Mouse (Mus musculus) left cerebral cortex, adult 11 months (tissue): ENCODE measurements around the gene Dnajc1.

Experiments used
- DNase-seq: peaks from one replicate; pipeline ENCODE4 v3.0.0; 2022; ENCODE audit warnings: low spot score

Gene Dnajc1

DNA sequence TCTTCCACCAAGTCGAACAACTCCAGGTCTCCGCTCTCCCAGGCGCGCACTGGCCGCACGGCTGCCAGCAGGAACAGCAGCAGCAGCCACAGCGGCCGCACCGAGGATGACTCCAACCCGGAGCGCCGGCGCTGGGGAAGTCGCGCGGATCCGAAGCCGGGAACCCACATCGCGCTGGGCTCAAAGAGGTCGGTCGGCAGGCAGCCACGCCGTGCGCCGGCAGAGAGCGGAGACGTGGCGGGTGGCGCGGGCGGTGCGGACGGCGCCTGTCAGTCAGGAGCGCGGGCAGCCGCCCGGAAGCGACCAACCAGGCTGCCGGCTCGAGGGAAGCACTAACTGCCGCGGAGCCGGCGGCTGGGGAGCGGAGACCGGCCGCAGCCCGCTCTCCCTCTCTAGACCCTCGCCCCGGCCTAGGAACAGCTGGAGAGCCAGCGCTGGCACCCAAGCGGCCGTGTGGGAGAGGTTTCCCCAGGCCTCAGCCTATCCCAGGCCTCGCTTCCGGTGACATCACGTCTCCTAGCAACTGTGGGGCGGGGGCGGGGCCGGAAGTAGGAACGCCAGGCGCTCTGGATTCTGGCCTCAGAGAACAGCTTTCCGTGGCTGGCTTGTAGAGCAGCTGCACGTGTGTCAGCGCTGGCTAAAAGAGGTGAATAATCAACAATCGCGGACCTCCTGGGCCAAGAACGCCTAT is at the start of gene Dnajc1:
Dnajc1 (minus strand) TSS at position 500 of the 691 bp plus-strand sequence.
- DNase-seq = peak; percentile 81

DNA sequence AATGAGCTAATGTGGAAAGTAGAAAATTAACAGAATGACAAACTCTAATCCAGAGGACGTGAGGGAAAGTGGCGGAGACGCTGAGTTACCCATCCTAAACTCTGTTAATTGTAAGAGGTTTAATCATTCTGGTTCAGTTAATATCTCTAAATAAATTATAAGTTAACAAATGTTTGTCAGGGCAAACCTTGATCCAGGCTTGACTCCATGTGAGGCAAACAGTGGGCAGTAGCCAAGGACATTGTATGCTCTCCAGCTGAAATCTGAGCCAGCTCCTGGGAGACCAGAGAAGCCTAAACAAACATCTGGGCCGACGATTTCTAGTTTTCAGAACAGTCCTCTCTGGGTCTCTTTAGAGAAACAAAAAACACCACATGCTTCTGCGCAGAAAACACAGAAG is 49.2 kb upstream of the Dnajc1 start:
- no peak for DNase-seq

DNA sequence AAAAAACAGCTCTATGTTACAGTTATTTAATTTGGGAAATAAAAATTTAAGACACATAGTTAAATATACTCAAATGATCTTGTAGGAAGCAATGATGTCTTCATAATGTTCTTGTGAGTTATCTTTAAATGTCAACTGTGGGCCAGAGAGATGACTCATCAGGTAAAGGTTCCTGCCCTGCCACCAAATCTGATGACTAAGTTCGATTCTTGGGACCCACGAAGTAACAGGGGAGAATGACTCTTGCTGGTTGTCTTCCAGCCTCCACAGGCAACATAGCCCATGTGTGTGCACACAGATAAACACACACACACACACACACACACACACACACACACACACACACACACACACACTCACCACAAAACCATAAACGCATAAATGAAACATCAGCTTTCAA is 22.6 kb upstream of the Dnajc1 start:
- no peak for DNase-seq

DNA sequence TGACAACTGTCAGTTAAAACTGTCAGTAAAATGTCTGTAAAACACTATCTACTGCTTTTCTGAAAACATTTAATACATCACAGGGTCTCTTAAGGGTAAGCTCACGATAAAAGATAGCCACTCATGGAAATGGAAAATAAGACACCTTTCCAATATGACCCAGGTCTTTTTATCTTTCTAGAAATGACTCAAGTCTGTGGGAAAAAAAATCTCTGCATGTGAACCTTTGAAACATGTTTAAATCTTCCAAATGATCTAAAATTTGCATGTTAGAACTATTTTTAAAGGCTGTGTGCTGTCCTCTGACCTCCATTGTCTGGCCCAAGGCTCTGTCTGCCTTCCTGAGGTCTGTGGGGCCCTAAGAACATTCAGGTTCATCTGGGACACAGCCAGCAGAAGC is 11.0 kb upstream of the Dnajc1 start:
- no peak for DNase-seq

DNA sequence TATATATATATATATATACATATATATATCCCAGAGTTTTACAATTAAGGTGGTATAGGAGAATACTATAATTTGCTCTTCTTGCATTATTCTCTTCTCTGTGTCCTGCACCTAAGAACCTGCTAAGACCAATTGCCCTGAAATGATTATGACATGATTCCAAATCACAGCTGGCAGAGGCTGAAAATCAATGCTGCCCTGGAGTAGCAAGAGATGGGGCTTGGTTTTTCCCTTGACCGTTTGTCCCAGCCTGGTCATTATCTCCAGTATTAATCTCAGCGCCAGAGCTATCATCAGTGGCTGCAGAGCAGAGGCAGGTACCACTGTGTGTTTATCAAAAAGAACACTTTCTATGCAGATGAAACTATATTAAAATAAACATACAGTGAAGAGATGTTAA is 9.1 kb upstream of the Dnajc1 start:
- no peak for DNase-seq

DNA sequence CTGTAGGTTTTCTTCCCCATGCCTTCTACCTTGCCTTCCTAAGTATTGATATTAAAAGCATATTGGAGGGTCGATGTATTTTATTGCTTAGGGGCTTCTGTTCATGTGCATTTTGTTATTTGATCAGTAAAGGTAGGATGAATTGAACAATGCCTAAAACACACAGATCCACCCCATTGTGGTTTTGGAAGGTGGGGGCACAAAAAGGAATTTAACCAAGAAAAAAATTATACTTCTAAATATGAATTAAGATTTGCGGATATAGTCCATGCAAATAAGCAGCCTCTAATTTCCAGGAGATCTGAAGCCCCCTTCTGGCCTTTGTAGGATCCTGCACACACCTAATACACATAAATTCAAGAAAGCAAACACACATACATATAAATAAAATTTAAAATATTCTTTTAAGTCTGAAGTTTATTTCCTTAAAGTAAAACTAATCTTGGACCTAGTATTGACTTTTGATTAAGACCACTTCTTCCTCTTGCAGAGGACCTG is 441 bp upstream of the Dnajc1 start:
- no peak for DNase-seq

DNA sequence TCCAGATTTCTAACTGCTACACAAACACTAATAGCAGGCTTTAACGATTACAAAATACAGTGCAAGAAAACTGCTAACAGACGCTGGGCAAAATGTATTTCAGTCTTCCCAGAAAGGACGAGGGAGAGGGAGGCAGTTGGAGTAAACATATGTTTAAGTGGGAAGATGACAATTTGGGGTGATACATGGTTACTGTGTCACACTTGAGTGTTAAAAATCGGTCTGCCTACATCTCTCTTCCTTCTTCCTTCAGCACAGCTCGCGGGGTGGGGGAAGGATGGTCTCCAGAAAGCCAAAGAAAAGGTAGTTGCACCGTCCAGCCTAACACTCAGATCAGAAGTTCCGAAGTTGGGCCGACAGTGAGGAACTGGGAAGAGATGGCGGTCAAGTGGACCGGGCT is 769 bp downstream of the Dnajc1 start:
- DNase-seq = peak; percentile 27

DNA sequence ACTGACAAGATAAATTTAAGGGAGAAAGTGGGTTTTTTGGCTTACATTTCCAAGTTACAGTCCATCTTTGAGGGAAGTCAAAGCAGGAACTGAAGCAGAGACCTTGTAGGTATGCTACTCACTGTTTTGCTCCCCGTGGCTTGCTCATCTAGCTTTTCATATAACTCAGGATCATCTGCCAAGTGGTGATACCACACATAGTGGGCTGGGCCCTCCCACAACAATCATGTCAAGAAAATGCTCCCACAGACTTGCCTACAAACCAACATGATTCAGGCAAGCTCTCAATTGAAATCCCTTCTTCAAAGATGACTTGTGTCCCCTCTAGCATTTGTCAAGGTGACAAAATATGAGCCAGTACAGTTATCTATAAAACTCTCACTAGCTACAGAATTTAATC is 3.0 kb downstream of the Dnajc1 start:
- no peak for DNase-seq

DNA sequence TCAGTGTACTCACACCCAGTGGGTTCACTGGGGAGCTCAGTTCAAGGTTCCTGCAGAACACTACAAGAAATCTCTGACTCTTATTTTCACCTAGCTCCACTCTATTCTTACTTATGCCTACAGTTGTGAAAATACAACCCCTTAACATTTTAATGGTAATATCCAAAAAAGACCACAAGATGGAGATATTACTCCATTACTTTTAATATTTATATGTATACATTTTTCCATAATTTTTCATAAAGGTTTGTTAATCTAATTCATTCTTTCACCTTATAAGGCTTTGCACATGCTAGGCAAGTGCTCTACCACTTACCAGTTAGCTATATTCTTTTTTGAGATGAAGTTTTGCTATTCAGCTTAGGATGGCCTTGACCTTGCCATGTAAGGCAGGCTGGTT is 11.0 kb downstream of the Dnajc1 start:
- no peak for DNase-seq

DNA sequence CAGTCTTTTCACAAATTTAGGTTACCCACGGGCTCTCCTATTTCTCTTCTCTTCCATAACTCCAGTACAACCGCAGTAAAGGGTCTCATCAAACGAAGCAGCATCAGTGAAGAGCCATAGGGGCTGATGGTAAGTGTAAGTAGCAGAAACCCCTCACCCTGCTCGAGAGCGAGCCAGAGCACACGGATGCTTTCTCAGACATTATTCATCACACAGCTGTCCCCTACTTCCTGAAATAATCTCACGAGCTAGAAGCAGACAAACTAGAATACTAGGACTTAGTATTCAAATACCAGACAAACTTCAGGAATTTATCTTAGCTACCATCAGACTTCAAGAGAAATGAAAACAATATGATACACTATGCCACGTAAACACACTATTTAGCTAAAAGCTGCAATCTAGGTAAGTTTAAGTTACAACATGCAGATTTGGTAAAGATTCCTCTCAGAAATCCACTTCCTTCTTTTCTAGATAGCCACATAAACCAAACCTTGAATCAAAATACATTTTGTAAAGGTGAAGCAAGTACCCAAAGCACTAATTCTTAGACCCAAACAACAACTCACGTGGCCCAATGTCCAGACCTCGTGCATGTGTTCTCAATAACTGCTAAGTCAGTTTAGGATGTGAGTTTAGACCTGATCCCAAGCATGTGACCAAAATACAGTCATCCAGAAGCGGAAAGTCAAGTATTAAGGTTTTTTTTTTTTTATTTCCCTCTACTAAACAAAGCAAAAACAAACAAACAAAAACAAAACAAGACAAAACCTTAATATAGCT is 20.0 kb downstream of the Dnajc1 start:
- no peak for DNase-seq

DNA sequence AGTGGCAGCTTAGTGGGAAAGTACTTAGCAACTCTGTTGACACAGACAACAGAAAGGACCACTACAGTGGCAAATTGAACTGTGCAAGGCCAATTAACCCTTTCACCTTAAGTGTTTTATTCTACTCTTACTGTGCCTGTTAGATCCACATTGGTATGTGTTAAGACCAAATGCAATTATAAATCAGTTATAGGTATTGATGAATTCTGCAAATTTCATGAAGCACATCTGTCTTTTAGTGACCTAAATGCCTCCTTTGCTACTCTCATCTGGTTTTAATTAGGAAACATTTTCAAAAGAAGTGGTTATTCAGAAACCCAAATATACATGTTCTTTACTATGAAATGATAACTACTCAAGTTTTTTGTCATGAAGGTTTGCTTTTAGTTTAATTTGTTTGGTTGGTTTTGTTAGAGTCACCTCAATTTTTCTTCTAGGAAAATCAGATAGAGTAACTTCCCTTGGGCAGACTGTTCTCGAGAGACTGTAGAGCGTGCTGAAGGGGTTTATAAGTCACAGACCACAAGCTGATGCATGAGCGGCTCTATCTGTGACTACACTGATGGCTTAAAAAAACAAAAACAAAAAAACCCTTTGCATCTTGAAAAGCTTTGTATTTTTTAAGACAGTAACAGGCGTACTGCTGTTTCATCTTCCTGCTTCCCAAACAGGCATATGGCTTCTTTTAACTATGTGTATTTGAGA is 21.7 kb downstream of the Dnajc1 start:
- no peak for DNase-seq

DNA sequence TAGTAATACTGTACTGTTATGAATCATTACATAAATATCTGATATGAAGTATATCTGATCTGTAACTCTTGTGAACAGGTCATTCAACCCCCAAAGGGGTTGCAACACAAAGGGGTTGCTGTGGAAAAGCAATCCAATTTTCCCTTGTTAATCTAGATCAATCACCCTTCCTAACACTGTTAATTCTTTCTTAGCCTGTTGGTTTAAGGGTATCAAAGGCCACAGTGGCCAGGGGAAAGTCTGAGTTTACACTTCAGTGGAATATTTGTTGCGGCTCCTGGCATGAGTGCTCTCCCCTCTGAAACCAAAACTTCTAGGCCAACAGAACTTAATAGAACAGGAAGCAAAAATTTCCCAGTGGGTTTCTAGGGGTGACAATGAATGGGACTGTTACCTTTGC is 28.2 kb downstream of the Dnajc1 start:
- no peak for DNase-seq

DNA sequence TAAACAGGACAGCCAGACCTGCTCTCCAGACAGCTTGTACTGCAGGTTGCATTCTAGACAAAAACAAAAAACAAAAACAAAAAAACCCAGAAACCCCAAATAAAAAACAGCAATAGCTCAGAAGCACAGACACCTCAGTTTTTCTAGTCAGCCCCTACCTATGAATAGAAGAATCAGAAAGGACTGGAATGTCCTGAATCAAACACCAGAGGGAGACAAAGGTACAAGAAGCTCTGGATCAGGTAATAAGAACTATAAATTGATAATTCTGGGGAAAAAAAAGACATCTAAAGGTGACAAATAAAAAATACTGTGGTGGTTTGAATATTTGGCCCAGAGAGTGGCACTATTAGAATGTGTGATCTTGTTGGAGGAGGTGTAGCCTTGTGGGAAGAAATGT is 37.3 kb downstream of the Dnajc1 start:
- DNase-seq = no peak

DNA sequence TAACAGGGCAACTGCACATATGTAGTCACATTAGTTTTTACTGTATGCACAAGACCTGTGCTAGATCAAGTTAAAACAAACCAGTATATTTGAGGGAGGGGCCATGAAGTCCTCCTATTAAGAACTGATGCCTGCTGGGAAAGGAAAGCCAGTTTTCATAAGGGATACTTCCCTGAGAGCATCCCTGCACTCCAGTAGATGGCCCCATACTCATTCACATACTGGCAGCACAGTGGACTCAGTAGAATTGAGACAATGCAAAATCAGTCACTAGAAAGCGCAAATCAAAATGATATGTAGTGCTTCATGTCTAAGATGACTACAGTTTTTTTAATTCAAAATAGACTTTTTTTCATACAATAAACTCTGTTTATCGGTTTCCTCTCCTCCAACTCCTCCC is 40.0 kb downstream of the Dnajc1 start:
- DNase-seq = no peak

DNA sequence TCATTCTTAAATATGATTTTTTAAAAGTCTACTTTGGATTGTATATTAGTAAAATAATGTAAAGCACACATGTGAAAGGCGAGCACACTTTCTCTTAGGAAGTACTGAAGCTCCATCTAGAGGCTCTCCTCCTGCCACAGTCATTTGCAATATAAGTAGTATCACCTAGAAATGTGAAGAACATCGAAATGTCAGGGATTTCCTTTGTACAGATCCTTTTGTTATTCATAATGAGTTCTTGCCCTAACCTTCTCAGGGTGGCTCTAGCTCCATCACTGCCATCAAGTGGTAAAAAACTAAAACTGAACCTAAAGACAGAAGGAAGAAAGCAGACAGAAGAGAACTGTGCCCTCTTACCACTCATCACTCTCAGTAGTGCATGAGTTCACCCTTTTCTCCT is 49.2 kb downstream of the Dnajc1 start:
- peak; percentile 19 for DNase-seq

DNA sequence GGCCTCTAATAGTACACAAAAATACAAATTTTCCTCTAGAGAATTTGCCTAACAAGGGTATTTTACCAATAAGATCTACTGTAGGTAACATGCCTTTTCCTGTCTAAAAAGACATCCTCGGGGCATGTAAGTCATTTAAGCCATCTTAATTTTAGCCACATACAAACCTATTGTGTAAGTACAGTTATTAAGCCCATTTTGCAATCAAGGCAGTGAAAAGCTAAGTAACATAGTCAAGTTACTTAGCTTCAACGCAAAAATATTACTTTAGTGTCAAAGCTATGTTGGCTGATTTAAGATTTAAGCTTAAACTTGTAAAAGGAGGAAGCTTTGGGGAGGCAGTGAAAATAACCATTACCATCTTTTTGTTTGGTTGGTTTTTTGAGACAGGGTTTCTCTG is 74.0 kb downstream of the Dnajc1 start:
- no peak for DNase-seq

DNA sequence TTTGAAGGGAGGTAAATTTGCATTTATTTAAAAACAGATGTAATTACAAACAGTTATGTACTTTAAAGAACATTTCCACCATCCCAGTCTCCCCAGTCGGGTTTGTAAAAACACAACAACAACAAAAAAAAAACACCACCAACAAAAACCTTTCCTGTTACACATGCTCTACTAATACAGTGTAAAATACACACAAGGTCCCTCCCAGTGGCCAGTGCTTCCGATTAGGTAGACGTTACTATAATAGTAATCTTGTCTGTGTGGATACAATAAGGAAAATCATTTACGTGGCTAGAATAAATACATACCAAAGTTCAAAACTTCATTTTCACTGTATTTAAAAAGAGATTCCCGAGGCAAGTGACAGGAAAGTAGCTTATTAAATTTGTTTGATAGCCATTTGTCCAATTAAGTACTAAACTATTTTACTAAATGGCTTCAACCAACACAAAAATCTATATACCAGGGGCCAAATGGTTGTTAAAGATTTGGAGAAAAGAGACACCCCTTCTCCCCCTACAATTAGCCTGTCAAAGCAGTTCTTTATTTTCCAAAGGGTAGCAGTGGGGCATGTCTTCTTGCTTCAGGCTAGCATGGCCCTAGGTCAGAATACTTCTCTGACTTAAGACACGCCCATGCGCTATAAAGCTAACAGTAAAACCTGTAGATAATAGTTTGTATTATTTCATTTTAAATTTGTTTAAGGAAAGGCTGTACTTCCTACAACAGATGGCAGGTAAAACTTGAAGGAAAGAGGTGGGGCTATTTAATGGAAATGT is 74.9 kb downstream of the Dnajc1 start:
- DNase-seq = no peak

DNA sequence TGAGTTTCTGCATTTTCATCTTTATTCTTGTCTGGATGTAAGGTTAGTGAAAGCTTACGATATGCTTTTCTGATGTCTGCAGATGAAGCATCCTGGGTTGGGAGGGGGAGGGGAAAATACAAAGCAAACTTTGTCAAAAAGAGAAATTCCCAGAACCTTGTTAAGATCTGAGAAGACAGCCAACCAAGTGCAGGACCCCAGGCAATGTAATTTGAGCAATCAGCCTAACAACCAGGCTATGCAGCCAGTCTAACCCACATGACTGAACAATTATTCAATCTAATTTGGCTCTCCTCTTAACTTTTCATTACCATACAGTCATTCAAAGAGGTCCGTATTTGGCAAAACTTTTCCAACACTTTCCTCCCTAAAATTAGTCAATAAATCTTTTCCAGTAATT is 75.7 kb downstream of the Dnajc1 start:
- DNase-seq = no peak

DNA sequence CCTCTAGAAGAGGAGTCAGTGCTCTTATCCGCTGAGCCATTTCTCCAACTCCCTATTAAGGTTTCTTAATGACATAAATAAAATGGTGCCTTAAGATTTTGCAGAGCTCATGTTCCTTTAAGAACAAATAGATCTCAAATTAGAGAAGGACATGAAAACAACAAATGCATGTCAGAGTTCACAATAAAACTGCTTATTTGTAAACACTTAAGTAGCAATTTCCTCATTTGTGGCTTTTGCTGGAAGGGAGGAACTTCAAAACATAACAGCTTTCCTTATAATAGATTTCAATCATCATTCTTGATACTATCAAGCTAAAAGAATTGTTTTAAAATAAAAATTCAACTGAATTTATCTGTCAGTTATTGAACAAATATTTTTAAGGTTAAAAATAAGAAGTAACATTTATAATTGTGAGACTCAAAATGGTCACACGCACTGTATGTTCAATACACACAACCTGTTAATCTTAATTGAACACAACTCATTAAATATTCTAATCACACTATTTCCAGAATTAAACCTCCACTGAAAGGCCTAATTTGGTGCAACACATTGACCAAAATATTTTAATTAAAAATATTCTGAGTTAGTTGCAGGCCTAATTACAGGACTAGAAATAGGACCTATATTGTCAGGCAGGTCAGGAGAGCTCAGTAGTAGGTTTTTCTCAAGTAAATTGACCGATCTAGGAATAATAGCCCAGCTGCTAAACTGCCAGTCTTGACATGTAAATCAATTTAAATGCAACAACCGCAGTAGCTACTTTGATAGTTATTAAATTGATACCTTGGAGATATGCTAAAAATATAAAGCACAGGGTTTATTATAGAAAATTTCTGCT is 82.1 kb downstream of the Dnajc1 start:
- DNase-seq = no peak

DNA sequence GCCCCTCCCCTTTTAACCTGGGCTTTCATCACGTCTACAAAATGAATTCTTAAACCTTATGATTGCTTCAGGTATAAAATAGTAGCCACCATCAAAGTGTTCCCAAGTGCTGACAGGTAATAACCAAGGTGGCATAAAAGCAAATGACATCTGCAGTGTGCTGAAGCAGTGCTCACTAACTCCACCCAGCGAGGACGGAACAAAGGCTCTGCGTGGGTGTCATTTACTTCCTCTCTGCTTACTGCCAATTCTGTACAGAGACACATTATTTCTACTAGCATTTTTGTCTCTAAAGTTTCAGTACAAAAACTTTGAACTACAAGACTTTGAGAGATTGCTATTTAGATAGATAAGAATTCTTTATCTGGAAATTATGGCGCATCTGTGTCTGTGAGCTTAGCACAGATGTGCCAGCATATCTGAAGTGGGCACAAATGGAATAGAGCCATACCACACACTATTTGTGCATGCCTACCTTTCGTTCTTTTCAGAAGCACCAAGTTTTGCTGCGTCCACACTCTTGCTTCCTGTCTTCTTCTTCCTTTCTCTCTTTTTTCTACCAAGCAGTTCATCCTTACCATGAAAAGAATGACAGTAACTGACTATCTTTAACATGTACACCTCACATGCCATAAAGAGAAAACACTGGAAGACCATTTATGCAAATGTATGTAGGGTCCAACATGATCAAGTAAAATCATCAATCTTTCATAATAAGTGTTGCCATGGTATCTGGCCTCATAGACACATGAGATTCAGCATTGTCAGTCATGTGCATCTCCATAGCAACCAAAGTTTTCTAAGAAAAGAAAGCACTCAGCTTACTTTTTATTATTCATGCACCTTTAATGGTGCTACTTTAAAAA is 85.0 kb downstream of the Dnajc1 start:
- no peak for DNase-seq
